ENCODE assay signal across 18 mouse cellular contexts in the genomic region with DNA sequence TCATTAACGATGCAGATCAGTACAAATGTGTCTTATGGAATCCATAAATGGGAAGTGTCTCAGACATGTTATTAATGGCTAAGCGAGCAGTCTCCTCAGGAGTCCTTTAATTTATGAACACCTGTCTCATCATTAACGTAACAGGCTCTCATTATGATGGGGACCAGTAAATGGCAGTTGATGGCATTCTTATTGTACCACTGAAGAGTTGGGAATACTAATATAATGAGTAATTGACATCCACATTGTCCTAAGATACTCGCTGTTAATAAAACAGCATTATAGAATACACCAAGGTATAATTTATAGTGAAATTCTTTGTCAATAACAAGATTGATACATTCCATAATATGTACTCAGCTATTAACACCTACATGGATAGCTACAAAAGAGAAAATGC.
"Had no signal": no experiment of that assay in that cellular context is flagged by ENCODE, and none has a peak within 500 bp of the region (broad histone marks: within the 10 kb centered on the region; RNA-seq: fewer than 3 reads in every experiment).

No protein-coding gene starts in this region.

- H3K4me3 ChIP-seq: midbrain, embryonic 10.5 days; midbrain, embryonic 12.5 days; myocyte; neural tube, embryonic 12.5 days; stomach, embryonic 15.5 days had no signal

- DNase-seq: lung, adult 18-20 months; lung, embryonic 14.5 days; lung, postnatal 10 days; lung, postnatal 4 days; midbrain, embryonic 14.5 days; retina, postnatal 1 day; right cerebral cortex, postnatal 14 days; thymus, adult 2 months; thymus, postnatal 25 days; thymus, postnatal 4 days had no signal

- H3K9me3 ChIP-seq: midbrain, embryonic 10.5 days; midbrain, embryonic 12.5 days; neural tube, embryonic 12.5 days; stomach, embryonic 15.5 days had no signal

- ATAC-seq: midbrain, embryonic 16.5 days had no signal

- H3K27me3 ChIP-seq: midbrain, embryonic 12.5 days; neural tube, embryonic 12.5 days; stomach, embryonic 15.5 days had no signal

- H3K9ac ChIP-seq: liver, embryonic 14.5 days; lung, embryonic 14.5 days; midbrain, embryonic 12.5 days; neural tube, embryonic 12.5 days; stomach, embryonic 15.5 days had no signal

- H3K4me1 ChIP-seq: midbrain, embryonic 10.5 days; midbrain, embryonic 12.5 days; neural tube, embryonic 12.5 days; stomach, embryonic 15.5 days had no signal

- H3K4me2 ChIP-seq: lung, embryonic 14.5 days; midbrain, embryonic 12.5 days; neural tube, embryonic 12.5 days; stomach, embryonic 15.5 days had no signal

- H3K27ac ChIP-seq: liver, embryonic 14.5 days; midbrain, embryonic 10.5 days; midbrain, embryonic 12.5 days; neural tube, embryonic 12.5 days; stomach, embryonic 15.5 days; stomach, postnatal 0 days had no signal

- H3K36me3 ChIP-seq: midbrain, embryonic 10.5 days; midbrain, embryonic 12.5 days; neural tube, embryonic 12.5 days; stomach, embryonic 15.5 days had no signal
